Mouse (Mus musculus) MEL (cell line): ENCODE measurements around the gene Xpnpep3.

Experiments
- CTCF ChIP-seq, 3 experiments: IDR thresholded peaks in 2 of 3; conservative IDR thresholded peaks in 1 of 3; 2 replicates each; pipeline ENCODE4 v1.5.1; 2011 to 2012; ENCODE audit warnings: low read length in 3 of 3, low read depth in 2 of 3, mild to moderate bottlenecking in 2 of 3, improper control_type of control experiment in 1 of 3, inconsistent platforms in 1 of 3, mixed read lengths in 1 of 3, moderate library complexity in 1 of 3; ENCODE audit not compliant: control insufficient read depth in 1 of 3, insufficient read depth in 1 of 3, poor library complexity in 1 of 3, severe bottlenecking in 1 of 3
- E2F4 ChIP-seq: IDR thresholded peaks from 2 replicates; pipeline ENCODE4 v1.6.1; 2011; ENCODE audit warnings: low read depth, low read length, improper control_type of control experiment, borderline replicate concordance
- GATA1 ChIP-seq: IDR thresholded peaks from 2 replicates; pipeline ENCODE4 v1.6.1; 2011; ENCODE audit warnings: low read depth, low read length, improper control_type of control experiment
- HCFC1 ChIP-seq: IDR thresholded peaks from 2 replicates; pipeline ENCODE4 v1.6.1; 2012; ENCODE audit warnings: low read depth, mild to moderate bottlenecking, inconsistent platforms, low read length, improper control_type of control experiment, moderate library complexity
- POLR2A ChIP-seq, 2 experiments: IDR thresholded peaks; 2 replicates each; pipeline ENCODE4 v1.6.1; 2011 to 2012; ENCODE audit warnings: low read length in 2 of 2, mild to moderate bottlenecking in 2 of 2, control low read depth in 1 of 2, improper control_type of control experiment in 1 of 2, low read depth in 1 of 2, moderate library complexity in 1 of 2; ENCODE audit not compliant: control insufficient read depth in 1 of 2, insufficient read depth in 1 of 2, poor library complexity in 1 of 2
- USF1 ChIP-seq: IDR thresholded peaks from 2 replicates; pipeline ENCODE4 v1.6.1; 2014; ENCODE audit warnings: low read depth, mild to moderate bottlenecking, inconsistent platforms, low read length, improper control_type of control experiment, moderate library complexity
- ZC3H11A ChIP-seq: IDR thresholded peaks from 2 replicates; pipeline ENCODE4 v1.6.1; 2012; ENCODE audit warnings: low read depth, mild to moderate bottlenecking, inconsistent platforms, low read length, improper control_type of control experiment
- ZNF384 ChIP-seq: IDR thresholded peaks from 2 replicates; pipeline ENCODE4 v1.6.1; 2012; ENCODE audit warnings: low read depth, mild to moderate bottlenecking, inconsistent platforms, low read length, improper control_type of control experiment

DNA sequence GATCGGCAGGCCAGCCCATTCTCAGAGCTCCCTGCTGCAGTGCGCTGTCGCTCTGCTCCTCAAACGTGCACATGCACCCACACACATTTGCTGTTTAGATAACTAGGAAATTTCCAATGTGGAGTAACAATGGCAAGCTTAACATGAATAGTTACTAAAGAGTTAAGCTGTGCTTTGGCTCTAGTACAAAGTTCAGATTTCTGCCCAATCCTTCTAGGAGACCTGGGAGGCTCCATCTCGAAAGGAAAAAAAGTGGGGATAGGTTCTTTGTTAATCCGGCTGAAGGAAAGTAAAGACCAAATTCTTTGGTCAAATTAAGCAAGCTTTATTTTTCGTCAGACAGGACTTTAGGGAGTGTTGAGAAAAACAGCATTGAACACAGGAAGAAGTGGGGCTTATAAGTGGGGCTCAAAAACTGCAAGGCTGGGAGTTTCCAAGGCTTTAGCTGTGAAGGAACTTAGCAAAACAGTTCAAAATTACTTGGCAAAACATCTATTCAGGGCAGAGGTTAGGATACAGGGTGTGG lies 22.3 kb downstream of the Xpnpep3 start:
- no peak for TF ChIP-seq ZNF384
- TF ChIP-seq E2F4 = no peak
- TF ChIP-seq CTCF (IDR thresholded peaks at IDR 0.05 in 2 of 3, conservative IDR thresholded peaks at IDR 0.05 in 1 of 3; ENCODE audit: control insufficient read depth in 1 of 3, insufficient read depth in 1 of 3, low read depth in 2 of 3, low read length in 3 of 3, poor library complexity in 1 of 3, severe bottlenecking in 1 of 3) = no peak
- TF ChIP-seq POLR2A (IDR thresholded peaks at IDR 0.05; ENCODE audit: control insufficient read depth in 1 of 2, insufficient read depth in 1 of 2, low read depth in 1 of 2, low read length in 2 of 2, poor library complexity in 1 of 2) = no peak
- no peak for TF ChIP-seq ZC3H11A
- TF ChIP-seq USF1 = no peak
- TF ChIP-seq HCFC1 = no peak
- no peak for TF ChIP-seq GATA1
